Mouse (Mus musculus) olfactory bulb, adult 2 months (tissue): Measurements from ENCODE around the gene Dhrs3.

Experiments used
- CTCF ChIP-seq: fragments of 200-500 bp; IDR thresholded peaks from 2 replicates; pipeline ENCODE4 v1.5.1; 2012; ENCODE audit warnings: low read depth, mild to moderate bottlenecking, low read length, moderate library complexity; ENCODE audit not compliant: insufficient read depth
- POLR2A ChIP-seq: fragments of 200-500 bp; IDR thresholded peaks from 2 replicates; pipeline ENCODE4 v1.6.1; 2012; ENCODE audit warnings: mild to moderate bottlenecking, low read depth, low read length, moderate library complexity; ENCODE audit not compliant: insufficient read depth

- TF ChIP-seq CTCF: no peak
- TF ChIP-seq POLR2A: no peak
Observed at GRCm38 (mm10) chr4:144861756-144862505, 30.7 kb upstream of the Dhrs3 start.
